Mouse (Mus musculus) thymus, adult 2 months (tissue): ENCODE measurements around the gene Khsrp. TPM values are rescaled to one million over a fixed set of nuclear protein-coding genes. Genes with fewer than 3 reads are reported as not detected.

ENCODE experiments used
- DNase-seq: peaks from one replicate; pipeline ENCODE4 v3.0.0; 2021
- H3K27ac ChIP-seq: fragments of 200-500 bp; 2 replicates; pipeline ENCODE4 v1.5.1; 2012; ENCODE audit warnings: low read length, control low read depth; ENCODE audit not compliant: control insufficient read depth, insufficient read depth
- H3K27me3 ChIP-seq: fragments of 200-500 bp; 2 replicates; pipeline ENCODE4 v1.6.1; 2012; ENCODE audit warnings: mild to moderate bottlenecking, low read length, moderate library complexity, mixed read lengths; ENCODE audit not compliant: control insufficient read depth, insufficient read depth
- H3K36me3 ChIP-seq: fragments of 200-500 bp; 2 replicates; pipeline ENCODE4 v1.6.1; 2012; ENCODE audit warnings: mild to moderate bottlenecking, low read length, moderate library complexity; ENCODE audit not compliant: control insufficient read depth, insufficient read depth
- H3K4me1 ChIP-seq: fragments of 200-500 bp; replicated peaks from 2 replicates; pipeline ENCODE4 v1.6.1; 2012; ENCODE audit warnings: low read length; ENCODE audit not compliant: control insufficient read depth, insufficient read depth
- H3K4me3 ChIP-seq: fragments of 200-500 bp; 2 replicates; pipeline ENCODE4 v1.5.1; 2012; ENCODE audit warnings: mild to moderate bottlenecking, low read length, control low read depth, moderate library complexity; ENCODE audit not compliant: control insufficient read depth, insufficient read depth
- CTCF ChIP-seq: fragments of 200-500 bp; IDR thresholded peaks from 2 replicates; pipeline ENCODE4 v1.5.1; 2012; ENCODE audit warnings: mild to moderate bottlenecking, control low read depth, low read length, moderate library complexity, borderline replicate concordance; ENCODE audit not compliant: control insufficient read depth, poor library complexity, insufficient read depth; ENCODE audit errors: extremely low read depth
- POLR2A ChIP-seq: fragments of 200-500 bp; IDR thresholded peaks from 2 replicates; pipeline ENCODE4 v1.6.1; 2012; ENCODE audit warnings: mild to moderate bottlenecking, low read length, control low read depth, moderate library complexity; ENCODE audit not compliant: control insufficient read depth, poor library complexity, insufficient read depth; ENCODE audit errors: extremely low read depth
- WGBS: fragments of 180-500 bp; shearing (Covaris S2); methylation state at CpG from one replicate; pipeline ENCODE4 v1.1.7; 2018; 5-methylcytosine and 5-hydroxymethylcytosine counted together
- polyA plus RNA-seq: library from polyadenylated mRNA; depleted of rRNA; stranded (reverse); fragments of >200 nt; gene quantifications from 2 replicates; pipeline ENCODE4 v1.2.3, GENCODE M21; 2012; rRNA removed

The Khsrp gene
- polyA plus RNA-seq = 229 and 259 TPM in 2 replicates

DNA sequence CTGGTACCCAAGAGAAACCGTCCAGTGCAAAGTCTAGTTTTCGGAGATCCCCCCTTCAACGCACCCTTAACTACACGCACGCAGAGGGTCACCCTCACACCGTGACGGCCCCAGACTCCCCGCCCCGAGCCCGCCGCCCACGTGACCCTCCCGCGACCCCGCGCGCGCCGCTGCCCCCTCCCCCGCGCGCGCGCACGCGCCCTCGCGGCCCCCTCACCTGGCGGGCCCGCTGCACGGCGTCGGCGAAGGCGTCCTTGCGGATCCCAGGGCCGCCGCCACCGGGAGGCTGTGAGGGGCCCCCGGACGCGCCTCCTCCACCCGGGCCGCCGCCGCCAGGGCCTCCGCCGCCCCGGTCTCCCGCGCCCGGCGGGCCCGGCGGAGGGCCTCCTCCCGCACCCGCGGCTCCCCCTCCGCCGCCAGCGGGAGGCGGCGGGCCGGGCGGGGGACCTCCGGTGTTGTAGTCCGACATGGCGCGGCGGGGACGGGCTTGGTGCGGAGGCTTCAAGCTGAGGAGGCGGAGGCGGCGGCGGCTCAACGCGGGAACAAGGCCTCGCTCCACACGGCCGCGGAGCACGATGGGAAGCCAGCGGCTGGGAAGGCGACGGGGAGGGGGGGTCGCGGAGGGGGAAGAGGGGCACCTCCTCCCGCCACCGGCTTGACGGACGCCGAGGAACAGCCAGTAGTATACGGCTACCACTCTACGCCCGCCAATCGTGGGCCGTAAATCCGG, at the start of gene Khsrp:
Khsrp (minus strand) TSS at position 592 of the 730 bp plus-strand sequence.
- H3K36me3 ChIP-seq = peaks cover 8% of the 10 kb centered on the region; the same call in 1 of the 2 replicates
- TF ChIP-seq CTCF (no peak), POLR2A (peak; percentile 67; the same call in 1 of the 2 replicates)
- 1% methylated on average over 99 of the region's 99 CpGs for WGBS
- H3K4me1 ChIP-seq = peaks cover 21% of the 10 kb centered on the region
- peak within 1 kb of the TSS; percentile 62 for H3K27ac ChIP-seq
- DNase-seq = peak; percentile 70
- H3K27me3 ChIP-seq = no peaks in the 10 kb centered on the region
- peak within 1 kb of the TSS; percentile 57 for H3K4me3 ChIP-seq

DNA sequence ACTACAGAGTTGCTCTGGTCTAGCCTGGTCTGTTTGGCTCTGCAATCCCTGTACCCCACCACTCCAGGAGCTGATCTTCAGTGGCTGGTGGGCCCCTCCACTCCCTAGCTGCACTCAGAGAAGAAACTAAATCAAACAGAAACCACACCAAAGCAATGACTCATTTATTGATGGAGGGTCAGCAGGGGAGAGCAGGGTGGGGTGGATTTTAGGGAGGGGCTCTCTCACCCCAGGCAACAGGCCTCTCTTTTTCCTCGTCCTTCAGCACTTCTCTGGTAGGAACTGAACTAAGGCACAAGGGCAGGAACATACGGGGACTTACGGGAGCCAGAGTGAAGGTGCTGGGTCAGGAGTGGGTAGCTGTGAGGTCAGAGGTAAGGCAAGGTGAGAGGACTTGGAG, 48.6 kb upstream of the Khsrp start:
- Histone ChIP-seq H3K36me3 (no peaks in the 10 kb centered on the region), H3K27ac (no peak overlapping the region), H3K27me3 (no peaks in the 10 kb centered on the region), H3K4me3 (no peak overlapping the region), H3K4me1 (peaks cover 46% of the 10 kb centered on the region)
- DNase-seq = no peak
- 80% methylated on average over 3 of the region's 3 CpGs for WGBS
- TF ChIP-seq CTCF = no peak
- TF ChIP-seq POLR2A = no peak

DNA sequence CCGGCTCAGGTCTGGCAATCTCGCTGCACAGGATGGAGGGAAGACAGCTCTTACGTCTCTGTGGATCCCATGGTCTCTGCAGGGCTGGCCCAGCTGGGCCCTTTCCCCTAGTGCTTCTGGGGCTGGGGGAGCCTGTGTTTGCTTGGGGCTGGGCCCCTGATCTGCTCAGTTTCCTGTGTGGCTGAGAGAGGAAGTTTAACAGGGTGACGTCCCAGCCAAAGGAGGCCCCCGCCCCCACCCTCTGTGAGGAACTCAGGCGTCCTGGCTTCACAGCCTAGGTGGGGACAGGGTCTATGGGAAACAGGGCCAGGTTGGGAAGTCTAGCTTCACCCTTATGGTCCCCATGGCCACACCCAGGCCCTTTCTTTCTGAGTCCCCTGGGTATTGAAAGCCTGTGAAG, 47.0 kb upstream of the Khsrp start, which contains the start of gene Dennd1c:
Dennd1c (minus strand) TSS at position 179 of the 400 bp plus-strand sequence.
- Histone ChIP-seq H3K27ac (peak within 1 kb of the TSS; percentile 92), H3K27me3 (no peaks in the 10 kb centered on the region), H3K4me3 (peak within 1 kb of the TSS; percentile 53), H3K4me1 (peaks cover 55% of the 10 kb centered on the region), H3K36me3 (no peaks in the 10 kb centered on the region; the same call in 1 of the 2 replicates)
- peak; percentile 85 for DNase-seq
- WGBS = 5% methylated on average over 6 of the region's 6 CpGs
- 0 out of 2 replicates have a peak, but pooled peaks have one; percentile 13 for TF ChIP-seq CTCF
- TF ChIP-seq POLR2A = peak; percentile 92

DNA sequence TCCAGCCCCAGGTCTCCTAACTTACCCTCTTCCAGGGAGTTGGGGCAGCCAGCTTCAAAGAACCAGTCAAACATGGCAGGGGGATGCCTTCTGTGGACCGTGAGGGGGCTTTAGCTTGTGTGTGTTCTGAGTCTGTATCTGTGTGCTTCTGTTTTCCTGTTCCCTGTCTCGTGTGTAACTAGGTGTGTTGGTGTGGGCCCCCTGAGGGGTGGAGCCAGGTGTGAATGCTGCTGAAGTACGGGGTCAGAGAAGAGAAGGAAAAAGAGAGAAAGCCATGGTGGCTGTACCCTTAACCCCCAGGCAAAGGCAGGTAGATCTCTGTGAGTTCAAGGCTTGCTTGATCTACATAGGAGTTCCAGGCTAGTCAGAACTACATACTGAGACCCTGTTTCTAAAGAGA, 45.6 kb upstream of the Khsrp start:
- WGBS = 23% methylated on average over 3 of the region's 3 CpGs
- Histone ChIP-seq H3K4me3 (no peak overlapping the region; the same call in 1 of the 2 replicates), H3K27ac (peak overlapping the region; percentile 41), H3K4me1 (peaks cover 55% of the 10 kb centered on the region), H3K36me3 (no peaks in the 10 kb centered on the region; the same call in 1 of the 2 replicates), H3K27me3 (no peaks in the 10 kb centered on the region)
- DNase-seq = peak; percentile 44
- no peak for TF ChIP-seq CTCF
- TF ChIP-seq POLR2A = no peak

DNA sequence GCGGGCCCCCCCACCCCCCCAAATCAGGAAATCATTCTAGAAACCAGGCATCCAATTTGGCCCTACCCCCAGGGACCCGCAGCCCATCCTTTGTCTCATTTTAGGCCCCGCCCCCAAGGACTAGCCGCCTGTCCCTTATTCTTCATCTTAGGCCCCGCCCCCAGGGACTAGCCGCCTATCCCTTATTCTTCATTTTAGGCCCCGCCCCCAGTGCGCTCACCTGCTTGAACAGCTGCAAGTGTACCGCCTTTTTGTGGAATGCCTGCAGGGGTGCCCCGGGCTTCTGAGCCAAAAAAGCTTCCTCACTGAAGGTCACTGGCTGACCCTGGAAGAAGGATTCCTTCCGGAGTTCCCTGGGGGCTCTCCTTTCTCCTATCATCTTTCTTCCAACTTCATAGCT, 39.4 kb upstream of the Khsrp start:
- H3K27ac ChIP-seq = no peak overlapping the region
- peaks cover 12% of the 10 kb centered on the region for H3K36me3 ChIP-seq
- no peak overlapping the region for H3K4me3 ChIP-seq
- 79% methylated on average over 11 of the region's 11 CpGs for WGBS
- TF ChIP-seq POLR2A = no peak
- no peak for TF ChIP-seq CTCF
- no peak for DNase-seq
- peaks cover 12% of the 10 kb centered on the region for H3K4me1 ChIP-seq
- H3K27me3 ChIP-seq = no peaks in the 10 kb centered on the region

DNA sequence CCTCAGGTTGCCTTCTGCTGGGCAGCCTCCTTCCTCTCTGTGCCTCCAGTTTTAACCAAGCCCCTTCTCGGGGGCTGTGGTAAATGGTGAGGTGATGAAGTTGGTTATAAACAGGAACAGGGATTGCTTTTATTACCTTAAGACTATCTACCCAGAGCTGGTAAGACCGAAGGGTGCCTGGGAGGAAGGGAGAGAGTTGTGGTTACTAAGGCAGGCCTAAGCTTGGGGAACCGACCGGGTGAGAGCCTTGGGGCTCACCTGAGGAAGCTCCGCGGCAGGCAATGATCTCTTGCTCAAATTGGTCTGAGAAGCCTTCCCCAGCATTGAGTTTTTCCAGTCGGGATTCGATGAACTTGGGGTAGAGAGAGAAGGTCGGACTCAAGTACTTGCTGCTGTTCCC, 39.0 kb upstream of the Khsrp start:
- Histone ChIP-seq H3K4me3 (no peak overlapping the region), H3K4me1 (peaks cover 11% of the 10 kb centered on the region), H3K27me3 (no peaks in the 10 kb centered on the region), H3K27ac (no peak overlapping the region), H3K36me3 (peaks cover 12% of the 10 kb centered on the region)
- no peak for TF ChIP-seq POLR2A
- TF ChIP-seq CTCF = no peak
- 48% methylated on average over 9 of the region's 9 CpGs for WGBS
- no peak for DNase-seq
